Mouse (Mus musculus): ENCODE results near the gene Rnase11.

Gene Rnase11

DNA sequence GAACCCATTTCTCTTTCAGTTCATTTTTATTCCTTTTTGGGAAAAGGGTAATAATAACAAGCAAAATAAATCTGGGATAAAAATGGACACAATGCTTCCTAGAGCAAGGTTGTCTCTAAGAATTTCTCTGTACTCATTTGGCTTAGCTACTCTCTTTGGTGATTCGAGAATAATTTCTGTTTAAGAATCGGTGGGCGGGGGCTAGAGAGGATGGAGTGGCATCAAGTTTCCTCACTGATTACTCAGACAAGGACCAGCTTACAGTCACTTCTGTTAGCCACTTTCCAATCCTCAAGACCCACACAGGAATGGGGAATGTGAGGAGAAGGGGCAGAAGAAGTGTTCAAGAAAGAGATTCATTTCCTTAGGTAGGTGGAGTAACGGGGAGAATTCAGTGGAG lies 41.2 kb downstream of the Rnase11 start:
- DNase-seq (ENCODE audit: low read depth, low spot score): no peak

DNA sequence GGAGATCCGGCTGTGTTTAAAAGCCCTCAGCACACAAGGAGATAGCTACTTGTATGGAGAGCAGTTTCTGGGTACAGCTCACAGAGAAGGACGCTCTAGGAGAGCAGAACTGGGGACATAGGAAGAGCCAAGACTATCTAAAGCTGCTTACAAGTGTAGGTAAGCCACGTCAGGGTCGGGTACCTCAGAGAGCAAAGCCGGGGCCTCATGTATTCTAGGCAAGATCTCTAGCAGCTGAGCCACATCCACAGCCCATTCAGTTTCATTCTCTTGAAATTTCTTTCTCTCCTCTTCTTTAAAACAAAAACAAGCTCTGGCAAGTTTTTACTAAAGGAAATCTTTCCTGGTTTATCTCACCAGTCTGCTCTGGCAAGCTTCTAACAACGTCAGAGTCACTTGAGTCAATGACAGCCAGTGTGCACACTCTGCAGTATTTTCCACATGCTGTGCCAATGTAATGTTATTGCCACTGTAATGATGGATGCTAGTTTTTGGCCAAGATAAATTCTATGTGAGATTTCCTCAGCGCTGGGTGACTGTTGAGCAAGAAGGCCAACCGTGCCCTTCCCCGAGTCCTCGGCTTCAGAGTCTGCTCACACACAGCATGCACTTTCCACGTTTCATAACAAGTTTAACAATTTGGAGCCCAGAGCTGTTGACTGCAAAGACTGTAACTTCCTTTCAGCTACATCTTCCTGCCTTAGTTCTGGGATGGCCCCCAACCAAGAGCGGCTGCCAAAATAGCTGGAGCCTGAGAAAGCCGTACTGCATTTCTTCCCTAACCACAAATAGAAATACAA lies 41.8 kb downstream of the Rnase11 start:
- DNase-seq (ENCODE audit: low read depth, low spot score): peak; percentile 62

DNA sequence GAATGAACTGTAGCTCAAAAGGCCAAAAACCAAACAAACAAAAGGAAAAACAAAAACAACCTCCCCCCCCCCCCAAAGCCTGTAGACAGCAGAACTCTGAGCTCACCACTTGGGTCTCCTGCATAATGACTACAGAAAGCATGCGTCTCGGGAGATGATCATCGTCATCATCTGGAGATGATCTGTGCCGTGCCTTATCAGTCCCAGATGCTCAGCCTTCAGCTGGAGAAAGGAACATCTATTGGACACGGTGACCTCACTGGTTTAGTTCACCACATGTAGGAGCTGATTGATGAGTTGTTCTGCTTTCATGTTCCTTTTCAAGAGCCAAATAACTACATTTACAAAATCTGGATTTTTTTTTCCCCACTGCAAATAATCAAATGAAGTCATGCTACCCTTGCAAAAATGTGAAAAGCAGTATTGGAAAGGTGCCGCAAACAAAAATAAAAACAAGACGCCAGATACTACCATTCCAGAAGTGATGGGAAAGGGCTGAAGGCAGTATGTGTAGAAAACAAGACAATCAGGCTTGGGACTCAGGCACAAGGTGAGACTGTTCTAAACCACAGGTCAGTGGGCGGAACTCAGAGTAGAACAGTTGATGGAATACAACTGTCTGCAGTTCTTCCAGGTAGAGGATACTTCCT lies 42.7 kb downstream of the Rnase11 start, which contains the start of gene Rnase10:
Gene Rnase10 (plus strand): TSS at position 600 of the 650 bp plus-strand sequence.
- no peak for DNase-seq (ENCODE audit: low read depth, low spot score)

Data from telencephalon, adult 2 months (tissue).